Mouse (Mus musculus) ES-E14 (cell line): Measurements from ENCODE around the gene Tln1. TPM values are rescaled to one million over a fixed set of nuclear protein-coding genes. Genes with fewer than 3 reads are reported as not detected.
A peak's percentile ranks its signal among the peaks of the same experiment; 100 is the strongest.

Experiments used
- DNase-seq: peaks from one replicate; pipeline ENCODE4 v3.0.0-alpha.2; 2013; ENCODE audit warnings: low read depth, low spot score
- H3K27ac ChIP-seq: 2 replicates; pipeline ENCODE4 v1.5.1; 2012; ENCODE audit warnings: low read depth, mild to moderate bottlenecking, low read length, moderate library complexity, mixed read lengths; ENCODE audit not compliant: poor library complexity, insufficient read depth, severe bottlenecking
- H3K36me3 ChIP-seq: 2 replicates; pipeline ENCODE4 v1.6.1; 2012; ENCODE audit warnings: mild to moderate bottlenecking, low read length, moderate library complexity, mixed read lengths; ENCODE audit not compliant: control insufficient read depth, poor library complexity, insufficient read depth, severe bottlenecking
- H3K4me1 ChIP-seq, 2 experiments: fragments of 150-350 bp in 1 of 2; sonication (generic) in 1 of 2; 2 replicates each; pipeline ENCODE4 v1.6.1; 2012; ENCODE audit warnings: low read length in 2 of 2, mild to moderate bottlenecking in 1 of 2, mixed read lengths in 1 of 2; ENCODE audit not compliant: control insufficient read depth in 2 of 2, insufficient read depth in 2 of 2, poor library complexity in 1 of 2
- H3K4me3 ChIP-seq, 2 experiments: fragments of 150-350 bp in 1 of 2; sonication (generic) in 1 of 2; 2 replicates each; pipeline ENCODE4 v1.5.1; 2012; ENCODE audit warnings: low read length in 2 of 2, low read depth in 1 of 2, mild to moderate bottlenecking in 1 of 2, mixed read lengths in 1 of 2; ENCODE audit not compliant: insufficient read depth in 1 of 2, poor library complexity in 1 of 2, severe bottlenecking in 1 of 2
- H3K9ac ChIP-seq: 2 replicates; pipeline ENCODE4 v1.6.1; 2012; ENCODE audit warnings: low read depth, mild to moderate bottlenecking, low read length, mixed read lengths; ENCODE audit not compliant: poor library complexity, insufficient read depth, severe bottlenecking
- H3K9me3 ChIP-seq: fragments of 150-350 bp; sonication (generic); 2 replicates; pipeline ENCODE4 v1.6.1; 2012; ENCODE audit warnings: low read depth, mild to moderate bottlenecking, low read length; ENCODE audit not compliant: control insufficient read depth, insufficient read depth
- CHD2 ChIP-seq: IDR thresholded peaks from 2 replicates; pipeline ENCODE4 v1.6.1; 2014; ENCODE audit warnings: mild to moderate bottlenecking, low read depth, low read length, inconsistent platforms
- HCFC1 ChIP-seq: IDR thresholded peaks from 2 replicates; pipeline ENCODE4 v1.6.1; 2012; ENCODE audit warnings: low read length, inconsistent platforms, borderline replicate concordance; ENCODE audit not compliant: insufficient read depth
- MAFK ChIP-seq: IDR thresholded peaks from 2 replicates; pipeline ENCODE4 v1.6.1; 2014; ENCODE audit warnings: mild to moderate bottlenecking, low read depth, low read length, inconsistent platforms; ENCODE audit not compliant: insufficient read depth
- ZC3H11A ChIP-seq: IDR thresholded peaks from 2 replicates; pipeline ENCODE4 v1.6.1; 2012; ENCODE audit warnings: low read depth, mild to moderate bottlenecking, inconsistent platforms, low read length, borderline replicate concordance
- ZNF384 ChIP-seq: IDR thresholded peaks from 2 replicates; pipeline ENCODE4 v1.6.1; 2012; ENCODE audit warnings: low read depth, low read length, inconsistent platforms
- in situ Hi-C, 2 experiments: fragments of 600-800 bp; cut with MboI; formaldehyde crosslinking; loops; one replicate each; pipeline ENCODE4 v1.15.1; 2025; ENCODE audit warnings: low sequenced_read_pairs in 2 of 2, inconsistent platforms in 1 of 2; ENCODE audit not compliant: unreplicated experiment in 2 of 2
- total RNA-seq: library from RNA; depleted of rRNA; stranded (reverse); fragments of 300-350 nt; gene quantifications from 2 replicates; pipeline ENCODE4 v1.2.3, GENCODE M21; 2012

Tln1 gene
- total RNA-seq, 1 experiment = 105 TPM

GRCm38 (mm10) chr4:43533270-43533669 lies 29.2 kb downstream of the Tln1 start:
- H3K4me3 ChIP-seq = no peak overlapping the region
- H3K9me3 ChIP-seq = no peaks in the 10 kb centered on the region
- H3K4me1 ChIP-seq = peaks cover 4 to 12% of the 10 kb centered on the region in 2 experiments; a peak in 2 of 4 replicates
- in situ Hi-C loops = no loop called here
- no peak for DNase-seq
- no peak overlapping the region for H3K27ac ChIP-seq
- no peak overlapping the region for H3K9ac ChIP-seq
- no peak for TF ChIP-seq HCFC1
- no peak for TF ChIP-seq ZNF384
- TF ChIP-seq MAFK = no peak
- TF ChIP-seq CHD2 = no peak
- no peak for TF ChIP-seq ZC3H11A
- peaks cover 64% of the 10 kb centered on the region for H3K36me3 ChIP-seq

- H3K27ac ChIP-seq = no peak overlapping the region
- peaks cover 39% of the 10 kb centered on the region for H3K36me3 ChIP-seq
- no peak overlapping the region for H3K9ac ChIP-seq
- TF ChIP-seq CHD2 (no peak), ZNF384 (no peak)
- peaks cover 4 to 11% of the 10 kb centered on the region in 2 experiments; a peak in 2 of 4 replicates for H3K4me1 ChIP-seq
- in situ Hi-C loops = no loop called here
- no peak overlapping the region for H3K4me3 ChIP-seq
- H3K9me3 ChIP-seq = no peaks in the 10 kb centered on the region
- DNase-seq = peak; percentile 66
Observed at GRCm38 (mm10) chr4:43530581-43530980, 31.9 kb downstream of the Tln1 start.

- in situ Hi-C loops = no loop called here
- Histone ChIP-seq H3K9me3 (no peaks in the 10 kb centered on the region), H3K4me3 (no peak overlapping the region), H3K27ac (no peak overlapping the region), H3K9ac (no peak overlapping the region), H3K4me1 (peaks cover 4 to 7% of the 10 kb centered on the region in 2 experiments; a peak in 2 of 4 replicates), H3K36me3 (peaks cover 34% of the 10 kb centered on the region)
- no peak for DNase-seq
- TF ChIP-seq ZNF384 (no peak), CHD2 (no peak), HCFC1 (no peak), ZC3H11A (no peak)
Observed at GRCm38 (mm10) chr4:43530081-43530501, 32.4 kb downstream of the Tln1 start.

GRCm38 (mm10) chr4:43528487-43528886 lies 34.0 kb downstream of the Tln1 start:
- no peak for DNase-seq
- peaks cover 0 to 8% of the 10 kb centered on the region in 2 experiments; a peak in 2 of 4 replicates for H3K4me1 ChIP-seq
- H3K9me3 ChIP-seq = no peaks in the 10 kb centered on the region
- H3K4me3 ChIP-seq = no peak overlapping the region
- H3K9ac ChIP-seq = no peak overlapping the region
- peaks cover 24% of the 10 kb centered on the region for H3K36me3 ChIP-seq
- in situ Hi-C loops = no loop called here
- no peak overlapping the region for H3K27ac ChIP-seq
- TF ChIP-seq ZC3H11A (no peak), HCFC1 (no peak), ZNF384 (0 out of 2 replicates have a peak, but pooled peaks have one; percentile 35), MAFK (no peak), CHD2 (no peak)

- Histone ChIP-seq H3K4me3 (no peak overlapping the region), H3K9me3 (no peaks in the 10 kb centered on the region), H3K4me1 (peaks cover 0 to 6% of the 10 kb centered on the region in 2 experiments; a peak in 2 of 4 replicates), H3K9ac (no peak overlapping the region), H3K27ac (no peak overlapping the region), H3K36me3 (peaks cover 18% of the 10 kb centered on the region)
- DNase-seq = peak; percentile 62
- 0 out of 2 replicates have a peak, but pooled peaks have one; percentile 8 for TF ChIP-seq ZC3H11A
- TF ChIP-seq MAFK = no peak
- in situ Hi-C loops = no loop called here
Observed at GRCm38 (mm10) chr4:43527880-43528279, 34.6 kb downstream of the Tln1 start.
